ENCODE assay signal across 19 mouse cellular contexts in genomic region chr9:106314196-106314595, GRCm38 (mm10).
"Had no signal": no experiment of that assay in that cellular context is flagged by ENCODE, and none has a peak within 500 bp of the region (broad histone marks: within the 10 kb centered on the region; RNA-seq: fewer than 3 reads in every experiment).

No protein-coding gene starts in this region.

- H3K27me3 ChIP-seq: liver, embryonic 15.5 days; lung, embryonic 15.5 days; midbrain, embryonic 13.5 days; midbrain, embryonic 15.5 days; neural tube, embryonic 12.5 days; stomach, embryonic 15.5 days had no signal

- H3K27ac ChIP-seq: liver, embryonic 15.5 days; lung, embryonic 15.5 days; macrophage; midbrain, embryonic 13.5 days; midbrain, embryonic 15.5 days; neural tube, embryonic 12.5 days; stomach, embryonic 15.5 days; stomach, postnatal 0 days had no signal

- ATAC-seq: liver, postnatal 0 days; lung, postnatal 0 days; midbrain, embryonic 13.5 days; midbrain, embryonic 15.5 days had no signal

- H3K9ac ChIP-seq: liver, embryonic 15.5 days; liver, postnatal 0 days; lung, embryonic 15.5 days; midbrain, embryonic 13.5 days; midbrain, embryonic 15.5 days; neural tube, embryonic 12.5 days; stomach, embryonic 15.5 days had no signal

- H3K4me2 ChIP-seq: liver, embryonic 15.5 days; lung, embryonic 15.5 days; midbrain, embryonic 11.5 days; midbrain, embryonic 13.5 days; midbrain, embryonic 15.5 days; neural tube, embryonic 12.5 days; stomach, embryonic 15.5 days had no signal

- DNase-seq: liver, postnatal 0 days; lung, adult 2 months; lung, postnatal 14 days; lung, postnatal 36 days; right cerebral cortex, postnatal 14 days; thymus, adult 2 months; thymus, postnatal 25 days; thymus, postnatal 4 days had no signal

- H3K36me3 ChIP-seq: midbrain, embryonic 13.5 days; midbrain, embryonic 15.5 days; neural tube, embryonic 12.5 days; stomach, embryonic 15.5 days had no signal

- H3K4me3 ChIP-seq: liver, embryonic 15.5 days; lung, embryonic 15.5 days; megakaryocyte, embryonic 14.5 days; midbrain, embryonic 13.5 days; midbrain, embryonic 15.5 days; neural tube, embryonic 12.5 days; stomach, embryonic 15.5 days had no signal

- H3K9me3 ChIP-seq: liver, embryonic 15.5 days; lung, embryonic 15.5 days; megakaryocyte, embryonic 14.5 days; midbrain, embryonic 13.5 days; midbrain, embryonic 15.5 days; neural tube, embryonic 12.5 days; stomach, embryonic 15.5 days had no signal
